Mouse (Mus musculus) limb, embryonic 11.5 days (tissue): Measurements from ENCODE around the gene Tha1. TPM values are rescaled to one million over a fixed set of nuclear protein-coding genes. Genes with fewer than 3 reads are reported as not detected.

Experiments used
- ATAC-seq: fragments of 200-750 bp; cut with Nextera tagmentation; 2 replicates; pipeline ENCODE4 v1.8.0; 2017; ENCODE audit warnings: low read depth; ENCODE audit not compliant: insufficient number of reproducible peaks, low FRiP score, low TSS enrichment
- DNase-seq: peaks from one replicate; pipeline ENCODE4 v3.0.0-alpha.2; 2015; ENCODE audit warnings: low spot score
- H3K27ac ChIP-seq: fragments of 300-500 bp; sonication (generic); replicated peaks from 2 replicates; pipeline ENCODE4 v1.5.1; 2014; ENCODE audit warnings: low read depth, mild to moderate bottlenecking, low read length
- H3K27me3 ChIP-seq: fragments of 300-500 bp; sonication (generic); 2 replicates; pipeline ENCODE4 v1.6.1; 2014; ENCODE audit warnings: mild to moderate bottlenecking, low read length, mixed read lengths; ENCODE audit not compliant: control insufficient read depth, insufficient read depth
- H3K36me3 ChIP-seq: fragments of 300-500 bp; sonication (generic); 2 replicates; pipeline ENCODE4 v1.6.1; 2014; ENCODE audit warnings: mild to moderate bottlenecking, low read length, moderate library complexity, mixed read lengths; ENCODE audit not compliant: control insufficient read depth, insufficient read depth
- H3K4me1 ChIP-seq: fragments of 300-500 bp; sonication (generic); 2 replicates; pipeline ENCODE4 v1.6.1; 2014; ENCODE audit warnings: low read length, mixed read lengths; ENCODE audit not compliant: control insufficient read depth, insufficient read depth
- H3K4me2 ChIP-seq: fragments of 300-500 bp; sonication (generic); 2 replicates; pipeline ENCODE4 v1.6.1; 2014; ENCODE audit warnings: low read depth, mild to moderate bottlenecking, moderate library complexity; ENCODE audit not compliant: severe bottlenecking
- H3K4me3 ChIP-seq: fragments of 300-500 bp; sonication (generic); 2 replicates; pipeline ENCODE4 v1.5.1; 2014; ENCODE audit warnings: low read depth, low read length
- H3K9ac ChIP-seq: fragments of 300-500 bp; sonication (generic); 2 replicates; pipeline ENCODE4 v1.6.1; 2014; ENCODE audit warnings: mild to moderate bottlenecking, low read length
- H3K9me3 ChIP-seq: fragments of 300-500 bp; sonication (generic); 2 replicates; pipeline ENCODE4 v1.6.1; 2016; ENCODE audit warnings: low read length; ENCODE audit not compliant: control insufficient read depth
- WGBS: fragments of 180-500 bp; shearing (Covaris S2); extraction: QIAGEN DNeasy Blood & Tissue Kit; methylation state at CpG from one replicate; pipeline ENCODE4 v1.1.7; 2014; 5-methylcytosine and 5-hydroxymethylcytosine counted together
- polyA plus RNA-seq: library from polyadenylated mRNA; unstranded; fragments of >200 nt; fragmentation: Nextera tagmentation; extraction: Ambion mirVana; gene quantifications from 2 replicates; pipeline ENCODE4 v1.2.1, GENCODE M21; 2014

Gene Tha1
- polyA plus RNA-seq, 1 experiment from 2014 or later = 1.5 TPM

DNA sequence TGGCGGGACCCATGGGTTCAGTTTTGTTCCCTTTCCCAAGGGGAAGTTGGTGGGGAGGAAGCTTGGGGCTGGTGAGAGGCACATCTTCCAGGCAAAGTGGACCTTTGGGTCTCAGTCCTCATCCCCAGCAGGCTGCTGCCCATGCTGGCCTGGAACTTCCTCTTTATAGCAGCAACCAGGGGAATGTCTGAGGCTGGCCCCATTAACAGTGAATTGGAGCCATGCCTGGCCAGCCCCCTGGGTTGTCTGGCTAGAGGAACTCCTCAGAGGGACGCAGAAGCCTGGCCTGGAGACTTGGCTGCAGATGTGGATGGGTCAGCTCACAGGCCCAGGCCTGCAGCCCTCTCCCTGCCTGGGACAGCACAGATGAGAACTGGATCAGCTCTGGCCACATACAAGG, 8.5 kb downstream of the Tha1 start:
- 40% methylated on average over 2 of the region's 2 CpGs for WGBS
- Histone ChIP-seq H3K27me3 (peaks cover 24% of the 10 kb centered on the region), H3K4me1 (0 out of 2 replicates have a peak, but pooled peaks cover 6% of the 10 kb centered on the region), H3K4me2 (no peak overlapping the region), H3K36me3 (no peaks in the 10 kb centered on the region; the same call in 1 of the 2 replicates), H3K4me3 (no peak overlapping the region), H3K9me3 (no peaks in the 10 kb centered on the region), H3K27ac (no peak overlapping the region), H3K9ac (no peak overlapping the region)
- ATAC-seq (no peak), DNase-seq (no peak)

- Histone ChIP-seq H3K4me2 (no peak overlapping the region), H3K4me3 (no peak overlapping the region), H3K4me1 (0 out of 2 replicates have a peak, but pooled peaks cover 8% of the 10 kb centered on the region), H3K9ac (no peak overlapping the region), H3K27ac (no peak overlapping the region), H3K9me3 (no peaks in the 10 kb centered on the region), H3K27me3 (peaks cover 28% of the 10 kb centered on the region), H3K36me3 (no peaks in the 10 kb centered on the region; the same call in 1 of the 2 replicates)
- DNase-seq (no peak), ATAC-seq (no peak)
- 35% methylated on average over 11 of the region's 11 CpGs for WGBS
Measured at GRCm38 (mm10) chr11:117863174-117863856, 10.0 kb downstream of the Tha1 start.

DNA sequence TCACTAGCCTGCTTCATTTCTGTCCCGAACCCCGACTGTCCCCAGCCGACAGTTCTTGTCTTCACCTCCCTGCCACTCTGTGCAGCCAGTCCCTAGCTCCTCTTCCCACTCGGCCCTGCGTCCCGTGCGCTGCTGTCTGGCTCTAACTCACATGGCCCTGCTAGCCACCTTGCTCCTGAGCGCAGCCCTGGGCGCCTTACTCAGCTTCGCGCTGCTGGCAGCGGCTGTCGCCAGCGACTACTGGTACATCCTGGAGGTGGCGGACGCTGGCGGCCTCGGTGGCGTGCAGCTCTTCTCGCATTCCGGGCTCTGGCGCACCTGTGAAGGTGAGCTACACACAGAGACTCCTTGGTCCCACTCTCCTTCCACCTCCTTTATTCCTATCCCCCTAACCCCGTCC, 12.7 kb downstream of the Tha1 start, which contains the start of gene Tmem235:
Gene Tmem235, plus strand, starts transcription at position 152 of the 400 bp plus-strand sequence.
- peaks cover 28% of the 10 kb centered on the region for H3K27me3 ChIP-seq
- WGBS = 3% methylated on average over 23 of the region's 23 CpGs
- DNase-seq = peak; percentile 50
- H3K4me3 ChIP-seq = 0 out of 2 replicates have a peak within 1 kb of the TSS, but pooled peaks have one; percentile 5
- H3K4me2 ChIP-seq = peak within 1 kb of the TSS; percentile 18; the same call in 1 of the 2 replicates
- H3K27ac ChIP-seq = no peak within 1 kb of the TSS
- H3K9ac ChIP-seq = no peak within 1 kb of the TSS
- ATAC-seq = no peak
- peaks cover 19% of the 10 kb centered on the region for H3K36me3 ChIP-seq
- H3K4me1 ChIP-seq = 0 out of 2 replicates have a peak, but pooled peaks cover 8% of the 10 kb centered on the region
- H3K9me3 ChIP-seq = no peaks in the 10 kb centered on the region

GRCm38 (mm10) chr11:117858392-117858791, 14.9 kb downstream of the Tha1 start:
- ATAC-seq (no peak), DNase-seq (no peak)
- Histone ChIP-seq H3K27ac (no peak overlapping the region), H3K9ac (no peak overlapping the region), H3K4me1 (0 out of 2 replicates have a peak, but pooled peaks cover 8% of the 10 kb centered on the region), H3K36me3 (peaks cover 24% of the 10 kb centered on the region), H3K27me3 (peaks cover 28% of the 10 kb centered on the region), H3K4me2 (no peak overlapping the region), H3K9me3 (no peaks in the 10 kb centered on the region), H3K4me3 (no peak overlapping the region)
- WGBS = 43% methylated on average over 3 of the region's 3 CpGs

- peaks cover 33% of the 10 kb centered on the region for H3K36me3 ChIP-seq
- no peak overlapping the region for H3K27ac ChIP-seq
- no peak for ATAC-seq
- peaks cover 28% of the 10 kb centered on the region for H3K27me3 ChIP-seq
- DNase-seq = no peak
- no peak overlapping the region for H3K9ac ChIP-seq
- H3K9me3 ChIP-seq = no peaks in the 10 kb centered on the region
- H3K4me1 ChIP-seq = 0 out of 2 replicates have a peak, but pooled peaks cover 8% of the 10 kb centered on the region
- H3K4me3 ChIP-seq = no peak overlapping the region
- 94% methylated on average over 10 of the region's 10 CpGs for WGBS
- no peak overlapping the region for H3K4me2 ChIP-seq
Measured at GRCm38 (mm10) chr11:117857462-117857861, 15.8 kb downstream of the Tha1 start.

GRCm38 (mm10) chr11:117855975-117856374, 17.3 kb downstream of the Tha1 start:
- no peak overlapping the region for H3K27ac ChIP-seq
- 88% methylated on average over 1 of the region's 1 CpGs for WGBS
- peaks cover 37% of the 10 kb centered on the region for H3K36me3 ChIP-seq
- no peaks in the 10 kb centered on the region for H3K9me3 ChIP-seq
- no peak overlapping the region for H3K4me3 ChIP-seq
- H3K4me2 ChIP-seq = no peak overlapping the region
- no peak overlapping the region for H3K9ac ChIP-seq
- no peak for DNase-seq
- ATAC-seq = no peak
- peaks cover 16% of the 10 kb centered on the region for H3K27me3 ChIP-seq
- 0 out of 2 replicates have a peak, but pooled peaks cover 8% of the 10 kb centered on the region for H3K4me1 ChIP-seq

DNA sequence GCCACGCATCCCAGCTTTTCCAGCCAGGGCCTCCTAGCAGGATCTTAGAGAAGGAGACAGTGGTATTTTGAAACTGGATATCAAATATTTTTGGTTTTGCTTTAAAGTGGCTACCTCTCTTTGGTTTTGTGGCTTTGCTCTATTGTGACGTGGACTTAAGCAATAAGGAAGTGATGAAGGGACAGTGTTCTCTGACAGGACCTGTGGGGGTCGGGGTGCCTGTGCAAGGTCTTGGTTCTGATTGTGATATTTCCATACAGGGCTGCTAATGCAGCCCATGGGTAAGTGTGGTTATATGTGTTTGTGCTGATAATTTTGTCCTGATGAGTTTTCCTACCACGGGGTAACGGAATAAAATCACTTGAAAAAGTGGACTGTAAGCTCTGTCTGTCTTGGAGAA, 17.9 kb downstream of the Tha1 start:
- no peak for DNase-seq
- no peak overlapping the region for H3K4me3 ChIP-seq
- no peaks in the 10 kb centered on the region for H3K9me3 ChIP-seq
- peaks cover 6% of the 10 kb centered on the region for H3K4me1 ChIP-seq
- H3K4me2 ChIP-seq = no peak overlapping the region
- H3K9ac ChIP-seq = no peak overlapping the region
- 97% methylated on average over 5 of the region's 5 CpGs for WGBS
- H3K27me3 ChIP-seq = peaks cover 10% of the 10 kb centered on the region
- no peak overlapping the region for H3K27ac ChIP-seq
- H3K36me3 ChIP-seq = peaks cover 38% of the 10 kb centered on the region
- no peak for ATAC-seq

DNA sequence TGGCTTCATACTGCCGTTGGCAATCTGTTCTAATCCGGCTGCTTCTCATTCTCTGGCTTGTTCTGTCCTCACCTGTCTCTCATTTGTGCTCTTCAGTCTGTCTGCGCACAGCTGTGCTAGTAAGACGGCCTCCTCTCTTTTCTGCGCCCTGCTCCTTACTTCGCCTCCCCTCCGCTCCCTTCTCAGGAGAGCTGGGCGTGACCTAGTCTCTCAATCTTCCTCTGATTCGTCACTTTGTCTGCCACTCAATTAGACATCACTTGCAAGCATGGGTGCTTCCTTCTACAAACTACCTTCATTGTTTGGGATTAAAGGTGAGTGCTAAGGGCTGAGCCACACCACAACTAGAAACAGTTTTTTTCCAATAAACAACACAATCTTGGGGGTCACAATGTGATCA, 19.0 kb downstream of the Tha1 start:
- DNase-seq = no peak
- peaks cover 9% of the 10 kb centered on the region for H3K4me1 ChIP-seq
- peaks cover 38% of the 10 kb centered on the region for H3K36me3 ChIP-seq

More for the DNA sequence above, 19.0 kb downstream of the Tha1 start:
- Histone ChIP-seq H3K4me2 (no peak overlapping the region), H3K9me3 (no peaks in the 10 kb centered on the region), H3K27me3 (peaks cover under 1% of the 10 kb centered on the region; the same call in 1 of the 2 replicates), H3K4me3 (no peak overlapping the region), H3K9ac (no peak overlapping the region), H3K27ac (no peak overlapping the region)
- WGBS = 90% methylated on average over 9 of the region's 9 CpGs
- ATAC-seq = no peak
